Mouse (Mus musculus) neural tube, embryonic 15.5 days (tissue): ENCODE measurements around the gene H2-M11. TPM values are rescaled to one million over a fixed set of nuclear protein-coding genes. Genes with fewer than 3 reads are reported as not detected.

ENCODE experiments used
- ATAC-seq: fragments of 200-750 bp; cut with Nextera tagmentation; 2 replicates; pipeline ENCODE4 v1.8.0; 2017; ENCODE audit warnings: mild to moderate bottlenecking, moderate TSS enrichment, moderate library complexity; ENCODE audit not compliant: low FRiP score
- H3K27ac ChIP-seq: fragments of 300-500 bp; sonication (generic); replicated peaks from 2 replicates; pipeline ENCODE4 v1.5.1; 2015; ENCODE audit warnings: mild to moderate bottlenecking, inconsistent platforms
- H3K27me3 ChIP-seq: fragments of 300-500 bp; sonication (generic); replicated peaks from 2 replicates; pipeline ENCODE4 v1.6.1; 2015; ENCODE audit warnings: inconsistent platforms
- H3K36me3 ChIP-seq: fragments of 300-500 bp; sonication (generic); 2 replicates; pipeline ENCODE4 v1.6.1; 2015; ENCODE audit warnings: inconsistent platforms
- H3K4me1 ChIP-seq: fragments of 300-500 bp; sonication (generic); 2 replicates; pipeline ENCODE4 v1.6.1; 2015; ENCODE audit warnings: inconsistent platforms
- H3K4me2 ChIP-seq: fragments of 300-500 bp; sonication (generic); 2 replicates; pipeline ENCODE4 v1.6.1; 2015; ENCODE audit warnings: inconsistent platforms, mild to moderate bottlenecking, moderate library complexity
- H3K4me3 ChIP-seq: fragments of 300-500 bp; sonication (generic); replicated peaks from 2 replicates; pipeline ENCODE4 v1.5.1; 2015; ENCODE audit warnings: mild to moderate bottlenecking, inconsistent platforms
- H3K9ac ChIP-seq: fragments of 300-500 bp; sonication (generic); replicated peaks from 2 replicates; pipeline ENCODE4 v1.6.1; 2015; ENCODE audit warnings: mild to moderate bottlenecking, inconsistent platforms
- H3K9me3 ChIP-seq: fragments of 300-500 bp; sonication (generic); replicated peaks from 2 replicates; pipeline ENCODE4 v1.6.1; 2016; ENCODE audit warnings: inconsistent platforms
- WGBS: fragments of 180-500 bp; shearing (Covaris S2); methylation state at CpG from one replicate; pipeline ENCODE4 v1.1.7; 2015; ENCODE audit warnings: mixed read lengths; 5-methylcytosine and 5-hydroxymethylcytosine counted together
- polyA plus RNA-seq: library from polyadenylated mRNA; unstranded; fragments of >200 nt; fragmentation: Nextera tagmentation; extraction: Ambion mirVana; gene quantifications from 2 replicates; pipeline ENCODE4 v1.2.1, GENCODE M21; 2015

H2-M11 gene
- not detected in 2 replicates for polyA plus RNA-seq

- H3K9ac ChIP-seq: no peak within 1 kb of the TSS
- no peak within 1 kb of the TSS for H3K4me2 ChIP-seq
- H3K9me3 ChIP-seq: no peaks in the 10 kb centered on the region
- ATAC-seq: no peak
- no peaks in the 10 kb centered on the region for H3K27me3 ChIP-seq
- H3K4me3 ChIP-seq: no peak within 1 kb of the TSS
- H3K36me3 ChIP-seq: no peaks in the 10 kb centered on the region
- H3K27ac ChIP-seq: no peak within 1 kb of the TSS
- WGBS: 69% methylated on average over 3 of the region's 3 CpGs
- H3K4me1 ChIP-seq: no peaks in the 10 kb centered on the region
Observed at GRCm38 (mm10) chr17:36546775-36547174, at the start of gene H2-M11. TSS of gene H2-M11 (plus strand) at chr17:36547075.

GRCm38 (mm10) chr17:36500435-36500834 lies 46.4 kb upstream of the H2-M11 start:
- 74% methylated on average over 1 of the region's 1 CpGs for WGBS
- H3K9ac ChIP-seq: no peak overlapping the region
- no peaks in the 10 kb centered on the region for H3K4me1 ChIP-seq

GRCm38 (mm10) chr17:36503910-36504309 lies 43.0 kb upstream of the H2-M11 start:
- no peak overlapping the region for H3K4me2 ChIP-seq
- no peaks in the 10 kb centered on the region for H3K36me3 ChIP-seq
- no peak overlapping the region for H3K9ac ChIP-seq
- H3K4me1 ChIP-seq: no peaks in the 10 kb centered on the region
- H3K27ac ChIP-seq: no peak overlapping the region
- H3K9me3 ChIP-seq: no peaks in the 10 kb centered on the region
- no peak for ATAC-seq
- H3K4me3 ChIP-seq: no peak overlapping the region
- H3K27me3 ChIP-seq: no peaks in the 10 kb centered on the region

More at GRCm38 (mm10) chr17:36500435-36500834, 46.4 kb upstream of the H2-M11 start:
- Histone ChIP-seq H3K36me3 (no peaks in the 10 kb centered on the region), H3K4me2 (no peak overlapping the region), H3K9me3 (no peaks in the 10 kb centered on the region), H3K4me3 (no peak overlapping the region), H3K27me3 (no peaks in the 10 kb centered on the region), H3K27ac (no peak overlapping the region)
- no peak for ATAC-seq

Other genes starting within 250 kb of the H2-M11 start
- gene H2-M10.1, start 220.9 kb upstream of the H2-M11 start, polyA plus RNA-seq: not detected in 2 replicates
- gene H2-M10.3, start 178.7 kb upstream of the H2-M11 start, polyA plus RNA-seq: not detected in 2 replicates
- gene H2-M10.4, start 84.7 kb upstream of the H2-M11 start, polyA plus RNA-seq: not detected in 2 replicates
- not detected in 2 replicates for gene H2-M9, start 95.6 kb downstream of the H2-M11 start, polyA plus RNA-seq
- not detected in 2 replicates for gene H2-M1, start 125.1 kb downstream of the H2-M11 start, polyA plus RNA-seq
- not detected in 2 replicates for gene H2-M10.5, start 225.8 kb downstream of the H2-M11 start, polyA plus RNA-seq